Mouse (Mus musculus) hindbrain, postnatal 0 days (tissue): ENCODE measurements around the gene Ankrd23. TPM values are rescaled to one million over a fixed set of nuclear protein-coding genes. Genes with fewer than 3 reads are reported as not detected.
A peak's percentile ranks its signal among the peaks of the same experiment; 100 is the strongest.

Experiments used
- ATAC-seq: fragments of 200-750 bp; cut with Nextera tagmentation; 2 replicates; pipeline ENCODE4 v1.8.0; 2017; ENCODE audit warnings: mild to moderate bottlenecking, moderate TSS enrichment, moderate library complexity
- DNase-seq: peaks from one replicate; pipeline ENCODE4 v3.0.0-alpha.2; 2015; ENCODE audit warnings: low spot score
- H3K27ac ChIP-seq: fragments of 300-500 bp; sonication (generic); 2 replicates; pipeline ENCODE4 v1.5.1; 2014; ENCODE audit warnings: mild to moderate bottlenecking
- H3K27me3 ChIP-seq: fragments of 300-500 bp; sonication (generic); 2 replicates; pipeline ENCODE4 v1.6.1; 2014; ENCODE audit warnings: low read length, mixed read lengths; ENCODE audit not compliant: insufficient read depth
- H3K36me3 ChIP-seq: fragments of 300-500 bp; sonication (generic); 2 replicates; pipeline ENCODE4 v1.6.1; 2014; ENCODE audit warnings: low read length, mixed read lengths; ENCODE audit not compliant: insufficient read depth
- H3K4me1 ChIP-seq: fragments of 300-500 bp; sonication (generic); 2 replicates; pipeline ENCODE4 v1.6.1; 2014; ENCODE audit warnings: antibody characterized with exemption, low read length, mixed read lengths; ENCODE audit not compliant: insufficient read depth
- H3K4me2 ChIP-seq: fragments of 300-500 bp; sonication (generic); 2 replicates; pipeline ENCODE4 v1.6.1; 2014; ENCODE audit warnings: low read depth, mild to moderate bottlenecking, low read length, moderate library complexity, mixed read lengths
- H3K4me3 ChIP-seq: fragments of 300-500 bp; sonication (generic); 2 replicates; pipeline ENCODE4 v1.5.1; 2014; ENCODE audit warnings: low read length
- H3K9ac ChIP-seq: fragments of 300-500 bp; sonication (generic); replicated peaks from 2 replicates; pipeline ENCODE4 v1.6.1; 2014; ENCODE audit warnings: mild to moderate bottlenecking, low read length, moderate library complexity, mixed read lengths
- H3K9me3 ChIP-seq: fragments of 300-500 bp; sonication (generic); 2 replicates; pipeline ENCODE4 v1.6.1; 2016; ENCODE audit warnings: low read length, mixed read lengths
- CTCF ChIP-seq: IDR thresholded peaks from 2 replicates; pipeline ENCODE4 v1.5.1; 2016; ENCODE audit warnings: antibody characterized with exemption, control low read depth, low read depth
- WGBS: fragments of 180-500 bp; shearing (Covaris S2); extraction: QIAGEN DNeasy Blood & Tissue Kit; methylation state at CpG from one replicate; pipeline ENCODE4 v1.1.7; 2014; 5-methylcytosine and 5-hydroxymethylcytosine counted together
- polyA plus RNA-seq: library from polyadenylated mRNA; unstranded; fragments of >200 nt; fragmentation: Nextera tagmentation; extraction: Ambion mirVana; gene quantifications from 2 replicates; pipeline ENCODE4 v1.2.1, GENCODE M21; 2015
- total RNA-seq: library from RNA; depleted of rRNA; stranded (reverse); fragments of >200 nt; gene quantifications from 2 replicates; pipeline ENCODE4 v1.2.3, GENCODE M21; 2014

Gene Ankrd23
- total and polyA plus RNA-seq, 2 experiments from 2014 or later: 11.2 to 11.5 TPM

GRCm38 (mm10) chr1:36533546-36533945, 3.1 kb downstream of the Ankrd23 start:
- Histone ChIP-seq H3K9ac (no peak overlapping the region), H3K27ac (no peak overlapping the region)
- WGBS: 81% methylated on average over 6 of the region's 6 CpGs

DNA sequence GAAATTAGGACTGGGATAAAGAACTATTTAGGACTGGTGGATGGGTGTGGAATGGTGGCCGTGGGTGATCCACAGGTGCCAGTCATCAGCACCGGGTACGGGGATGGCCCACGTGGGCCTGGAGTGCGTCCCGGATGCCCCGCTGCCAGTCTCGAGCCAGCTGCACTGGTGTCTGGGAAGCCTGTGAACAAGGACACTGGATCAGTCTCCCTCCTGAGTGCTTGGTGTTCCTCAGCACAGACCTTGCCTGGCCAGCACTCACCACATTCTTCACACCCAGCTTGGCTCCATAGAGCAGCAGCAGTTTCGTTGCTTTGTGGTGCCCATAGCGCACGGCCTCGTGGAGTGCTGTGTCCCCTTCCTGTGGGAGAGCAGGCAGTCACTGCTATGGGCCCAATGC, 5.2 kb downstream of the Ankrd23 start:
- WGBS: 83% methylated on average over 12 of the region's 12 CpGs
- no peak overlapping the region for H3K4me2 ChIP-seq

More at GRCm38 (mm10) chr1:36533546-36533945, 3.1 kb downstream of the Ankrd23 start:
- DNase-seq (no peak), ATAC-seq (no peak)
- H3K4me3 ChIP-seq: no peak overlapping the region
- H3K9me3 ChIP-seq: no peaks in the 10 kb centered on the region
- H3K36me3 ChIP-seq: 0 out of 2 replicates have a peak, but pooled peaks cover 4% of the 10 kb centered on the region
- TF ChIP-seq CTCF: no peak
- no peaks in the 10 kb centered on the region for H3K27me3 ChIP-seq
- no peaks in the 10 kb centered on the region for H3K4me1 ChIP-seq
- no peak overlapping the region for H3K4me2 ChIP-seq

GRCm38 (mm10) chr1:36530962-36531361, 5.7 kb downstream of the Ankrd23 start:
- Histone ChIP-seq H3K4me3 (no peak overlapping the region), H3K27me3 (no peaks in the 10 kb centered on the region), H3K36me3 (no peaks in the 10 kb centered on the region; the same call in 1 of the 2 replicates), H3K4me2 (no peak overlapping the region), H3K4me1 (no peaks in the 10 kb centered on the region), H3K9me3 (no peaks in the 10 kb centered on the region), H3K27ac (no peak overlapping the region), H3K9ac (no peak overlapping the region)
- no peak for DNase-seq
- no peak for TF ChIP-seq CTCF
- 87% methylated on average over 7 of the region's 7 CpGs for WGBS
- ATAC-seq: no peak

More for the DNA sequence above, 5.2 kb downstream of the Ankrd23 start:
- Histone ChIP-seq H3K9ac (no peak overlapping the region), H3K27me3 (no peaks in the 10 kb centered on the region), H3K9me3 (no peaks in the 10 kb centered on the region), H3K4me3 (no peak overlapping the region), H3K4me1 (no peaks in the 10 kb centered on the region), H3K27ac (no peak overlapping the region), H3K36me3 (no peaks in the 10 kb centered on the region; the same call in 1 of the 2 replicates)
- DNase-seq: no peak
- ATAC-seq: no peak
- TF ChIP-seq CTCF: no peak

DNA sequence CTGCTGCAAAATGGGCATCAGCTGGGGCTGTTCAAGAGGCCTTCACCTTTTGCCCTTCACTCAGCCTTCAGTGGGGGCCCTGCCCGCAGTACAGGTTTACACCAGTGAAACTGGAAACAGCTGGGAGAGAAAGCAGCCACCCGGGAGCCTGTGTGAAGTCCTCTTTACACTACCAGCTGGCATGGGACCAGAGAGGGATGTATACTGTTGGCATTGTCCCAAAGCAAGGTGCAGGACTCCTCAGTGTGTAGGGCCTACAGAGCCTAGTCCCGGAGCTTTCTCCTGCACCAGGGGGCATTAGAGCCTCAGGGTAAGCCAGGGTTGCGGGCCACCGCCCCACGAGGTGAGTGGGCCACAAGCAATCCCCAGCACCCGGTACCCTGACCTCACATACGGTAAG, 6.2 kb downstream of the Ankrd23 start:
- Histone ChIP-seq H3K9ac (no peak overlapping the region), H3K4me3 (no peak overlapping the region), H3K36me3 (peaks cover 5% of the 10 kb centered on the region; the same call in 1 of the 2 replicates), H3K27ac (no peak overlapping the region), H3K9me3 (no peaks in the 10 kb centered on the region), H3K27me3 (no peaks in the 10 kb centered on the region), H3K4me2 (no peak overlapping the region), H3K4me1 (no peaks in the 10 kb centered on the region)
- no peak for TF ChIP-seq CTCF
- 71% methylated on average over 8 of the region's 8 CpGs for WGBS
- ATAC-seq (peak; percentile 1; the same call in 1 of the 2 replicates), DNase-seq (no peak)

- WGBS: 94% methylated on average over 4 of the region's 4 CpGs
- ATAC-seq (no peak), DNase-seq (no peak)
- Histone ChIP-seq H3K4me2 (no peak overlapping the region), H3K27me3 (no peaks in the 10 kb centered on the region), H3K27ac (no peak overlapping the region), H3K36me3 (peaks cover 11% of the 10 kb centered on the region; the same call in 1 of the 2 replicates), H3K9ac (no peak overlapping the region), H3K4me1 (no peaks in the 10 kb centered on the region), H3K9me3 (no peaks in the 10 kb centered on the region), H3K4me3 (no peak overlapping the region)
- no peak for TF ChIP-seq CTCF
Measured at GRCm38 (mm10) chr1:36529875-36530274, 6.8 kb downstream of the Ankrd23 start.

GRCm38 (mm10) chr1:36529274-36529673, 7.4 kb downstream of the Ankrd23 start:
- ATAC-seq (no peak), DNase-seq (no peak)
- H3K4me3 ChIP-seq: no peak overlapping the region
- H3K27ac ChIP-seq: no peak overlapping the region
- no peak for TF ChIP-seq CTCF
- 93% methylated on average over 4 of the region's 4 CpGs for WGBS
- no peak overlapping the region for H3K9ac ChIP-seq
- no peaks in the 10 kb centered on the region for H3K27me3 ChIP-seq
- H3K9me3 ChIP-seq: no peaks in the 10 kb centered on the region
- H3K4me2 ChIP-seq: no peak overlapping the region
- H3K36me3 ChIP-seq: peaks cover 15% of the 10 kb centered on the region; the same call in 1 of the 2 replicates
- H3K4me1 ChIP-seq: no peaks in the 10 kb centered on the region

- no peaks in the 10 kb centered on the region for H3K9me3 ChIP-seq
- TF ChIP-seq CTCF: no peak
- no peak overlapping the region for H3K27ac ChIP-seq
- no peak overlapping the region for H3K9ac ChIP-seq
- peak; percentile 83 for DNase-seq
- H3K4me1 ChIP-seq: no peaks in the 10 kb centered on the region
- 6% methylated on average over 1 of the region's 1 CpGs for WGBS
- H3K36me3 ChIP-seq: peaks cover 15% of the 10 kb centered on the region; the same call in 1 of the 2 replicates
- H3K4me2 ChIP-seq: no peak overlapping the region
- 0 out of 2 replicates have a peak, but pooled peaks have one; percentile 14 for ATAC-seq
- no peaks in the 10 kb centered on the region for H3K27me3 ChIP-seq
- H3K4me3 ChIP-seq: no peak overlapping the region
Measured at GRCm38 (mm10) chr1:36528351-36528750, 8.3 kb downstream of the Ankrd23 start.
